Comparison of ENCODE assay signal across 8 mouse cellular contexts in genomic region chr10:128921883-128922821, GRCm38 (mm10). TPM values are rescaled to one million over a fixed set of nuclear protein-coding genes. Genes with fewer than 3 reads are reported as not detected.
A peak's percentile ranks its signal among the peaks of the same experiment; 100 is the strongest.
DNase-seq lines count a peak whose midpoint lies in the region; ATAC-seq and TF ChIP-seq lines count a peak whose summit lies in the region.

No protein-coding gene starts in this region.

- WGBS in lung, postnatal 0 days = 63% methylated on average over 16 of the region's 16 CpGs
- 60% methylated on average over 16 of the region's 16 CpGs for WGBS in lung, adult 2 months
- WGBS in hindbrain, embryonic 10.5 days = 73% methylated on average over 16 of the region's 16 CpGs
- WGBS in midbrain, embryonic 12.5 days = 72% methylated on average over 16 of the region's 16 CpGs

- TF ChIP-seq CTCF in lung, postnatal 0 days (IDR thresholded peaks at IDR 0.05) = no peak
- no peak for TF ChIP-seq CTCF in lung, adult 2 months (IDR thresholded peaks at IDR 0.05; ENCODE audit: insufficient read depth, low read length)

- peak overlapping the region; percentile 62 for H3K4me3 ChIP-seq in lung, postnatal 0 days (ENCODE audit: low read depth, low read length)
- H3K4me3 ChIP-seq in lung, adult 2 months (replicated peaks; ENCODE audit: extremely low read depth, low read depth, low read length) = no peak overlapping the region
- H3K4me3 ChIP-seq in hindbrain, embryonic 10.5 days = peak overlapping the region; percentile 78
- peak overlapping the region; percentile 67 for H3K4me3 ChIP-seq in midbrain, embryonic 12.5 days

- peak overlapping the region; percentile 92 for H3K27ac ChIP-seq in lung, postnatal 0 days (ENCODE audit: low read length)
- peak overlapping the region; percentile 91 for H3K27ac ChIP-seq in hindbrain, embryonic 10.5 days
- no peak overlapping the region for H3K27ac ChIP-seq in midbrain, embryonic 12.5 days (replicated peaks)

- no peaks in the 10 kb centered on the region for H3K27me3 ChIP-seq in lung, postnatal 0 days (replicated peaks; ENCODE audit: insufficient read depth, low read length)
- H3K27me3 ChIP-seq in hindbrain, embryonic 10.5 days (ENCODE audit: insufficient read depth, poor library complexity, severe bottlenecking) = no peaks in the 10 kb centered on the region; the same call in 1 of the 2 replicates
- H3K27me3 ChIP-seq in midbrain, embryonic 12.5 days = no peaks in the 10 kb centered on the region; the same call in 1 of the 2 replicates

- TF ChIP-seq POLR2A in lung, adult 2 months (IDR thresholded peaks at IDR 0.05; ENCODE audit: borderline replicate concordance, extremely low read depth, low read depth, low read length) = no peak

- H3K9me3 ChIP-seq in lung, postnatal 0 days (ENCODE audit: low read length) = no peaks in the 10 kb centered on the region
- H3K9me3 ChIP-seq in hindbrain, embryonic 10.5 days = no peaks in the 10 kb centered on the region
- H3K9me3 ChIP-seq in midbrain, embryonic 12.5 days = no peaks in the 10 kb centered on the region

- H3K4me1 ChIP-seq in lung, postnatal 0 days (ENCODE audit: insufficient read depth, low read depth, low read length) = peaks cover 18% of the 10 kb centered on the region; the same call in 1 of the 2 replicates
- peaks cover 11% of the 10 kb centered on the region; the same call in 1 of the 2 replicates for H3K4me1 ChIP-seq in lung, adult 2 months (ENCODE audit: control insufficient read depth, insufficient read depth, low read length)
- H3K4me1 ChIP-seq in hindbrain, embryonic 10.5 days (replicated peaks) = peaks cover 60% of the 10 kb centered on the region
- peaks cover 33% of the 10 kb centered on the region for H3K4me1 ChIP-seq in midbrain, embryonic 12.5 days

- peak; percentile 64 for DNase-seq in cerebellum, adult 11-12 months
- DNase-seq in cerebellum, adult 18-20 months = no peak
- peak; percentile 33 for DNase-seq in lung, postnatal 0 days (ENCODE audit: low spot score)
- DNase-seq in lung, adult 2 months = no peak
- no peak for DNase-seq in hindbrain, embryonic 10.5 days (ENCODE audit: low spot score)
- DNase-seq in spleen, postnatal 4 days (ENCODE audit: low spot score in 2 of 2) = no peak

- no peak for TF ChIP-seq EP300 in lung, postnatal 0 days (IDR thresholded peaks at IDR 0.05)

- H3K36me3 ChIP-seq in lung, postnatal 0 days (ENCODE audit: insufficient read depth, low read length) = peaks cover 10% of the 10 kb centered on the region
- peaks cover 18% of the 10 kb centered on the region for H3K36me3 ChIP-seq in hindbrain, embryonic 10.5 days
- peaks cover 11% of the 10 kb centered on the region; the same call in 1 of the 2 replicates for H3K36me3 ChIP-seq in midbrain, embryonic 12.5 days

- ATAC-seq in lung, postnatal 0 days = no peak
- ATAC-seq in midbrain, embryonic 12.5 days (ENCODE audit: low FRiP score, low read depth) = no peak
- ATAC-seq in granulocyte monocyte progenitor cell, adult 5-6 weeks (replicated peaks; ENCODE audit: poor library complexity, severe bottlenecking) = no peak

- peak overlapping the region; percentile 67 for H3K4me2 ChIP-seq in lung, postnatal 0 days (replicated peaks; ENCODE audit: low read depth, low read length)
- peak overlapping the region; percentile 66 for H3K4me2 ChIP-seq in midbrain, embryonic 12.5 days (replicated peaks)

- H3K9ac ChIP-seq in lung, postnatal 0 days (replicated peaks; ENCODE audit: low read depth) = no peak overlapping the region
- peak overlapping the region; percentile 81 for H3K9ac ChIP-seq in midbrain, embryonic 12.5 days (replicated peaks)

RNA-seq across cellular contexts. Expression of gene Rdh5, which starts 0.5 kb away (rescaled TPM):
- 13.2 and 16.7 TPM in 2 replicates for polyA plus RNA-seq in lung, postnatal 0 days (2015; fragmentation: Nextera tagmentation; extraction: Ambion mirVana)
- 20.1 and 20.3 TPM in 2 replicates for polyA plus RNA-seq in lung, adult 2 months (2012; rRNA removed)
- 15.8 and 18.7 TPM in 2 replicates for polyA plus RNA-seq in hindbrain, embryonic 10.5 days (2016; fragmentation: Nextera tagmentation; extraction: Ambion mirVana)
- polyA plus RNA-seq in midbrain, embryonic 12.5 days (2016; fragmentation: Nextera tagmentation; extraction: Ambion mirVana) = 16.2 and 16.6 TPM in 2 replicates
- 2.0 and 9.5 TPM in 2 replicates for total RNA-seq in granulocyte monocyte progenitor cell, adult 5-6 weeks (2014; fragmentation: Nextera tagmentation)
- total RNA-seq in granulocyte monocyte progenitor cell, adult 5-6 weeks (2017) = 2.4 TPM in 1 of 2 replicates, not detected in the other

RNA-seq across cellular contexts. Expression of gene Bloc1s1, which starts 1.7 kb away (rescaled TPM):
- polyA plus RNA-seq in lung, postnatal 0 days (2015; fragmentation: Nextera tagmentation; extraction: Ambion mirVana) = 228 and 243 TPM in 2 replicates
- polyA plus RNA-seq in lung, adult 2 months (2012; rRNA removed) = 171 and 192 TPM in 2 replicates
- polyA plus RNA-seq in hindbrain, embryonic 10.5 days (2016; fragmentation: Nextera tagmentation; extraction: Ambion mirVana) = 229 and 285 TPM in 2 replicates
- 235 and 249 TPM in 2 replicates for polyA plus RNA-seq in midbrain, embryonic 12.5 days (2016; fragmentation: Nextera tagmentation; extraction: Ambion mirVana)
- 124 and 140 TPM in 2 replicates for total RNA-seq in granulocyte monocyte progenitor cell, adult 5-6 weeks (2014; fragmentation: Nextera tagmentation)
- total RNA-seq in granulocyte monocyte progenitor cell, adult 5-6 weeks (2017) = 71.3 and 86.4 TPM in 2 replicates

RNA-seq across cellular contexts. Expression of gene Itga7, which starts 11.5 kb away (rescaled TPM):
- 14.6 and 20.7 TPM in 2 replicates for polyA plus RNA-seq in lung, postnatal 0 days (2015; fragmentation: Nextera tagmentation; extraction: Ambion mirVana)
- 31.5 and 37.6 TPM in 2 replicates for polyA plus RNA-seq in lung, adult 2 months (2012; rRNA removed)
- 3.7 and 4.0 TPM in 2 replicates for polyA plus RNA-seq in hindbrain, embryonic 10.5 days (2016; fragmentation: Nextera tagmentation; extraction: Ambion mirVana)
- 2.1 TPM in 2 replicates for polyA plus RNA-seq in midbrain, embryonic 12.5 days (2016; fragmentation: Nextera tagmentation; extraction: Ambion mirVana)
- not detected in 2 replicates for total RNA-seq in granulocyte monocyte progenitor cell, adult 5-6 weeks (2014; fragmentation: Nextera tagmentation)
- total RNA-seq in granulocyte monocyte progenitor cell, adult 5-6 weeks (2017) = not detected in 2 replicates

RNA-seq across cellular contexts. Expression of gene Cd63, which starts 21.4 kb away (rescaled TPM):
- polyA plus RNA-seq in lung, postnatal 0 days (2015; fragmentation: Nextera tagmentation; extraction: Ambion mirVana) = 761 and 764 TPM in 2 replicates
- 110 and 132 TPM in 2 replicates for polyA plus RNA-seq in lung, adult 2 months (2012; rRNA removed)
- 240 and 253 TPM in 2 replicates for polyA plus RNA-seq in hindbrain, embryonic 10.5 days (2016; fragmentation: Nextera tagmentation; extraction: Ambion mirVana)
- 168 and 190 TPM in 2 replicates for polyA plus RNA-seq in midbrain, embryonic 12.5 days (2016; fragmentation: Nextera tagmentation; extraction: Ambion mirVana)
- total RNA-seq in granulocyte monocyte progenitor cell, adult 5-6 weeks (2014; fragmentation: Nextera tagmentation) = 139 and 203 TPM in 2 replicates
- total RNA-seq in granulocyte monocyte progenitor cell, adult 5-6 weeks (2017) = 123 and 185 TPM in 2 replicates

RNA-seq across cellular contexts. Expression of gene Gdf11, which starts 30.6 kb away (rescaled TPM):
- 1.6 and 2.1 TPM in 2 replicates for polyA plus RNA-seq in lung, postnatal 0 days (2015; fragmentation: Nextera tagmentation; extraction: Ambion mirVana)
- polyA plus RNA-seq in lung, adult 2 months (2012; rRNA removed) = 0.45 and 0.99 TPM in 2 replicates
- 8.9 and 11.1 TPM in 2 replicates for polyA plus RNA-seq in hindbrain, embryonic 10.5 days (2016; fragmentation: Nextera tagmentation; extraction: Ambion mirVana)
- 10.8 and 12.0 TPM in 2 replicates for polyA plus RNA-seq in midbrain, embryonic 12.5 days (2016; fragmentation: Nextera tagmentation; extraction: Ambion mirVana)
- total RNA-seq in granulocyte monocyte progenitor cell, adult 5-6 weeks (2014; fragmentation: Nextera tagmentation) = 0.21 TPM in 1 of 2 replicates, not detected in the other
- total RNA-seq in granulocyte monocyte progenitor cell, adult 5-6 weeks (2017) = 0.15 TPM in 1 of 2 replicates, not detected in the other

Comparison
In these comparisons a context has a peak if more than half of its experiments do, and no peak if none do; other contexts are left out.
1. DNase-seq: peak in cerebellum, adult 11-12 months (single experiment) and lung, postnatal 0 days (single experiment); none in cerebellum, adult 18-20 months (0 of 2), lung, adult 2 months (single experiment), hindbrain, embryonic 10.5 days (single experiment) and spleen, postnatal 4 days (0 of 2).